Mouse (Mus musculus): Measurements from ENCODE around the gene Nphs1. TPM values are rescaled to one million over a fixed set of nuclear protein-coding genes. Genes with fewer than 3 reads are reported as not detected.

The Nphs1 gene
- polyA plus RNA-seq, 1 experiment from 2014 or later: 5.5 TPM

DNA sequence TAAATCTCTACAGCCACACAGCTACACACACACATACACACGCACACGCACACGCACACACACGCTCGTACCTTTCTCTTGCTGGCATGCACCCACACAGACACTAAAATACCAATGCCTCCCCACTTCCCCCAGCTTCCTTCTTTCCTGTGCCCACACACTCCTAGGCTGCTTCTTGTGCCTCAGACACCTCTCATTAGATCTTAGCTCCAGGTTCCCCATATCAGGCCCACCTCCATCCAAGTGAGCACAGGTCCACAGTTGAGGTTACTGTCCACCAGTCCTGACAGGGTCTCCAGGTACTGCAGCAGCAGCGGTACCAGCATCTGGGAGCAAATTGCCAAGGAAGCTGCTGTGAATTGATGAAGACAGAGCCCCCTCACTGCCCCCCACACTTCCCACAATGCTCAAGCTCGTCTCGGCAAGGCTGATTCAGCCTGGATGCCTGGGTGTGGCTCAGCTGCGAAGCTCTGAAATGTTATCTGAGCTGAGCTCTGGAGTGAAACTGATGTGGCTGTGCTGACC lies 73.2 kb downstream of the Nphs1 start:
- Histone ChIP-seq H3K27me3 (ENCODE audit: insufficient read depth, low read length) (no peaks in the 10 kb centered on the region), H3K9ac (replicated peaks; ENCODE audit: low read length) (peak overlapping the region; percentile 7; the same call in 1 of the 2 replicates), H3K27ac (ENCODE audit: low read length) (no peak overlapping the region), H3K4me1 (ENCODE audit: insufficient read depth, low read length) (peaks cover 30% of the 10 kb centered on the region), H3K4me2 (replicated peaks; ENCODE audit: low read depth, low read length) (no peak overlapping the region), H3K4me3 (ENCODE audit: low read length) (no peak overlapping the region), H3K36me3 (ENCODE audit: insufficient read depth, low read length) (peaks cover 45% of the 10 kb centered on the region), H3K9me3 (ENCODE audit: low read length) (no peaks in the 10 kb centered on the region)
- 77% methylated on average over 9 of the region's 9 CpGs for whole genome bisulfite sequencing
- no peak for ATAC-seq (ENCODE audit: low FRiP score, low TSS enrichment)

DNA sequence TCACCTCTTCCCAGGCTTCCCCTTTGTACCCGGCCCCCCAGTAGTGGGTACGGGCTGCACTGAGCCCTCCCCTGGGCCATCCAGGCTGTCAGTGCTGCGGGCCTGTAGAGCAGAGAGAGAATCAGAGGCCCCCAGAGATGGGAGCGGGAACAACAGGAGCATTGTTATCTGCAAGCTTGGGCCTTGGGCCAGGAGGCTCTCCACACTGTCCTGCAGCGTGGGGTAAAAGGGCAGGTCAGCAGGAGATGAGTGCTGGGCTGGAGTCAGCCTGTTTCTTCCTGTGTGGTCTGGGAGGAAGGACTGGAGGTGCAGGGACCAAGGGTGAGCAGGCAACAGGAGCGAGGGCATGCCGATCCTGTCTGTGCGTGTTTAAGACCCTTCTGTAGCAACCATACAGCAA lies 74.8 kb downstream of the Nphs1 start:
- Histone ChIP-seq H3K27ac (ENCODE audit: low read length) (no peak overlapping the region), H3K9me3 (ENCODE audit: low read length) (no peaks in the 10 kb centered on the region), H3K27me3 (ENCODE audit: insufficient read depth, low read length) (no peaks in the 10 kb centered on the region), H3K4me3 (ENCODE audit: low read length) (no peak overlapping the region), H3K4me1 (ENCODE audit: insufficient read depth, low read length) (peaks cover 22% of the 10 kb centered on the region), H3K36me3 (ENCODE audit: insufficient read depth, low read length) (peaks cover 42% of the 10 kb centered on the region), H3K9ac (replicated peaks; ENCODE audit: low read length) (0 out of 2 replicates have a peak overlapping the region, but pooled peaks have one; percentile 10), H3K4me2 (replicated peaks; ENCODE audit: low read depth, low read length) (no peak overlapping the region)
- no peak for ATAC-seq (ENCODE audit: low FRiP score, low TSS enrichment)
- WGBS: 39% methylated on average over 8 of the region's 8 CpGs

DNA sequence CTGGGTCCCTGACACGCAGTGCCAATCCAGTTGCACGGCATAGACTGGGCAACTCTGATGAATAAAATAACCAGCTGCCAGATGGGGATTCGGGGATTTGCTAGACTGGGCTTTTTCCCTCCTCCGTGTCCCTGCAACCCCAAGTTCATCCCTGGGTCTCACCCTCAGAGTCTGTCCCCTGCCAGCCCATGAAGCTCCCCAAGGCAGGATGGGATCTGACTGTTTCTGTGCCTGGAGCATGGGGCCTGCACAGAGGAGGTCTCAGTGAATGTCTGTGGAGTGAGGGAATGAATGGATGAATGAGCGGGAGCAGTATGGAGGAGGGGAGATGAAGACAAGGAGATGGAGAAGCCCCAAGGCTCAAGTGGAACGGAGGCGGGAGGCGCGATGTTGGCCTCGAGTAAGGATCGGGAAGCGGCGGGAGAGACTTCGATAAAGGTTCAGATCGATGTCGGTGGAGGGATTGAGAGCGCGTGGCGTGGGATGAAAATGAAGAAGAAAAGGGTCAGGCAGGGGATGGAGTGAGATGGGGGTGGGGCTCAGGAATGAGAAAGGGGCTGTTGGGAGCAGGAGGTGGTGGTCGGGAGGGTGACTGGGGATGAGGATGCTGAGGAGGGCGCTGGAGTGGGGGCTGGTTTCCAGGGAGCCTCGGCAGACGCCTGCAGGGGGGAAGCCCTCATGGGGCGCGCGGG lies 76.0 kb downstream of the Nphs1 start:
- WGBS: 7% methylated on average over 20 of the region's 26 CpGs
- Histone ChIP-seq H3K36me3 (ENCODE audit: insufficient read depth, low read length) (peaks cover 35% of the 10 kb centered on the region), H3K27ac (ENCODE audit: low read length) (0 out of 2 replicates have a peak overlapping the region, but pooled peaks have one; percentile 57)

DNA sequence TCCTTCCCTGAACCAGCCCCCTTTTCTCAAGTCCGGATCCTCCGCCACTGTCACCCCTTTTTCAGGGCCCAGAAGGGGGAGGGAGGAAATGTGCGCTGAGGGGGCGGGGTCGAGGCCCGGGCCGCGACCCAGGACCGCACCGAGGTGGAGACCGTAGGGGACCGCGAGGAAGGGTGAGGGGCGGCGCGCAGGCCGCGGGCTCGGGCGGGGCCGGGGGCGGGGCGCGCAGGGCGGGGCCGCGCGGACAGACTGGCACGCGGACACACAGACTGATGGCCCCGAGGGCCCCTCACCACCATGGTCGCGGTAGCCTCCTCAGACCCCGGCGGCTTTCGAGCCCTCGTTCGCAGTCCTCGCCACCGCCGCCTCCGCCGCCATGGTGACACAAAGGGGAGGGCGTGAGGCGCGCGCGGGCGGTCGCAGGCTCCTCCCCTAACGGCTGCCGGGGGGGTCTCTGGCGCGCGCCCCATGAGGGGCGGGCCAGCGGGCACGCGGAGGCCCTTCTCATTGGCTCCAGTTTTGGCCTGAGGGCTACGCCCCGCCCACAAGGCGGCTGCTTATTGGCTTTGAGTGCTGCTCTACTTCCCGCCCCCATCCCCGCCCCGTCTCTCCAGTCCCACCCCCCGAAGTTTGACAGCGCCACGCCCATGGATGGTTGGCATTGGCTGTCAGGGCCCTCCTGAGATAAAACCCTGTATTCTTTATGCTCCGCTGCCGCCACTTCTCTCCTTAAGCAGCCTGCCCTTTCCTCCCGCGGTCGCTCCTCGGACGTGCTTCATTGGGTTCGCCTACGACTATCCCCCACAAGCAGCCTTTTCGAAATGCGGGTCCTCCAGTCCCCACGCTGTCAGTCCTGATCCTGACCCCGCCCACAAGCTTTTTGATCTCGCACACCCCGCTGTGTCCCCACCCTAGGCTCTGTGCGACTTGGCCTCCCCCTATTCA lies 76.8 kb downstream of the Nphs1 start, which contains the start of gene Arhgap33:
Arhgap33 (minus strand) TSS at position 428 of the 945 bp plus-strand sequence.
- under 1% methylated on average over 54 of the region's 84 CpGs for WGBS

More for the DNA sequence above, 76.0 kb downstream of the Nphs1 start:
- Histone ChIP-seq H3K9me3 (ENCODE audit: low read length) (no peaks in the 10 kb centered on the region), H3K4me3 (ENCODE audit: low read length) (peak overlapping the region; percentile 76), H3K4me2 (replicated peaks; ENCODE audit: low read depth, low read length) (peak overlapping the region; percentile 91), H3K9ac (replicated peaks; ENCODE audit: low read length) (peak overlapping the region; percentile 82), H3K4me1 (ENCODE audit: insufficient read depth, low read length) (peaks cover 22% of the 10 kb centered on the region), H3K27me3 (ENCODE audit: insufficient read depth, low read length) (no peaks in the 10 kb centered on the region)
- peak; percentile 36 for ATAC-seq (ENCODE audit: low FRiP score, low TSS enrichment)

More for the DNA sequence above, 76.8 kb downstream of the Nphs1 start, which contains the start of gene Arhgap33:
- Histone ChIP-seq H3K9me3 (ENCODE audit: low read length) (no peaks in the 10 kb centered on the region), H3K4me3 (ENCODE audit: low read length) (peak within 1 kb of the TSS; percentile 76), H3K4me2 (replicated peaks; ENCODE audit: low read depth, low read length) (peak within 1 kb of the TSS; percentile 91), H3K36me3 (ENCODE audit: insufficient read depth, low read length) (peaks cover 34% of the 10 kb centered on the region), H3K9ac (replicated peaks; ENCODE audit: low read length) (peak within 1 kb of the TSS; percentile 82), H3K27ac (ENCODE audit: low read length) (peak within 1 kb of the TSS; percentile 57; the same call in 1 of the 2 replicates), H3K4me1 (ENCODE audit: insufficient read depth, low read length) (peaks cover 22% of the 10 kb centered on the region), H3K27me3 (ENCODE audit: insufficient read depth, low read length) (no peaks in the 10 kb centered on the region)
- peak; percentile 94 for ATAC-seq (ENCODE audit: low FRiP score, low TSS enrichment)

Other genes with a start within 250 kb of the Nphs1 start
- gene Polr2i, start 226.4 kb upstream of the Nphs1 start, polyA plus RNA-seq (2015; fragmentation: Nextera tagmentation; extraction: Ambion mirVana): 145 and 146 TPM in 2 replicates
- 180 and 206 TPM in 2 replicates for gene Tbcb, start 226.0 kb upstream of the Nphs1 start, polyA plus RNA-seq (2015; fragmentation: Nextera tagmentation; extraction: Ambion mirVana)
- gene Ovol3, start 222.6 kb upstream of the Nphs1 start, polyA plus RNA-seq (2015; fragmentation: Nextera tagmentation; extraction: Ambion mirVana): not detected in 2 replicates
- 0.27 and 0.57 TPM in 2 replicates for gene Thap8, start 178.2 kb upstream of the Nphs1 start, polyA plus RNA-seq (2015; fragmentation: Nextera tagmentation; extraction: Ambion mirVana)
- 9.7 and 10.8 TPM in 2 replicates for gene Wdr62, start 177.9 kb upstream of the Nphs1 start, polyA plus RNA-seq (2015; fragmentation: Nextera tagmentation; extraction: Ambion mirVana)
- 27.2 and 45.3 TPM in 2 replicates for gene Clip3, start 166.6 kb upstream of the Nphs1 start, polyA plus RNA-seq (2015; fragmentation: Nextera tagmentation; extraction: Ambion mirVana)
- gene Alkbh6, start 149.6 kb upstream of the Nphs1 start, polyA plus RNA-seq (2015; fragmentation: Nextera tagmentation; extraction: Ambion mirVana): 106 and 107 TPM in 2 replicates
- 129 and 136 TPM in 2 replicates for gene Syne4, start 143.5 kb upstream of the Nphs1 start, polyA plus RNA-seq (2015; fragmentation: Nextera tagmentation; extraction: Ambion mirVana)
- 2.3 and 3.7 TPM in 2 replicates for gene E130208F15Rik, start 136.6 kb upstream of the Nphs1 start, polyA plus RNA-seq (2015; fragmentation: Nextera tagmentation; extraction: Ambion mirVana)
- 17.2 and 18.1 TPM in 2 replicates for gene Sdhaf1, start 134.4 kb upstream of the Nphs1 start, polyA plus RNA-seq (2015; fragmentation: Nextera tagmentation; extraction: Ambion mirVana)
- 6.8 and 8.3 TPM in 2 replicates for gene Lrfn3, start 95.5 kb upstream of the Nphs1 start, polyA plus RNA-seq (2015; fragmentation: Nextera tagmentation; extraction: Ambion mirVana)
- 29.3 and 31.4 TPM in 2 replicates for gene Tyrobp, start 44.6 kb upstream of the Nphs1 start, polyA plus RNA-seq (2015; fragmentation: Nextera tagmentation; extraction: Ambion mirVana)
- 0.63 and 0.84 TPM in 2 replicates for gene Hcst, start 38.5 kb upstream of the Nphs1 start, polyA plus RNA-seq (2015; fragmentation: Nextera tagmentation; extraction: Ambion mirVana)
- 1.6 and 2.0 TPM in 2 replicates for gene Nfkbid, start 36.6 kb upstream of the Nphs1 start, polyA plus RNA-seq (2015; fragmentation: Nextera tagmentation; extraction: Ambion mirVana)
- gene Aplp1, start 12.8 kb upstream of the Nphs1 start, polyA plus RNA-seq (2015; fragmentation: Nextera tagmentation; extraction: Ambion mirVana): 27.9 and 31.5 TPM in 2 replicates
- 0.78 and 1.1 TPM in 2 replicates for gene Kirrel2, start 625 bp upstream of the Nphs1 start, polyA plus RNA-seq (2015; fragmentation: Nextera tagmentation; extraction: Ambion mirVana)
- gene Prodh2, start 35.3 kb downstream of the Nphs1 start, polyA plus RNA-seq (2015; fragmentation: Nextera tagmentation; extraction: Ambion mirVana): 21.1 and 27.6 TPM in 2 replicates
- gene Arhgap33, start 76.7 kb downstream of the Nphs1 start, polyA plus RNA-seq (2015; fragmentation: Nextera tagmentation; extraction: Ambion mirVana): 12.0 and 14.9 TPM in 2 replicates
- gene Hspb6, start 93.9 kb downstream of the Nphs1 start, polyA plus RNA-seq (2015; fragmentation: Nextera tagmentation; extraction: Ambion mirVana): 18.0 and 20.6 TPM in 2 replicates
- gene Proser3, start 94.0 kb downstream of the Nphs1 start, polyA plus RNA-seq (2015; fragmentation: Nextera tagmentation; extraction: Ambion mirVana): 12.0 and 16.6 TPM in 2 replicates
- gene Lin37, start 101.5 kb downstream of the Nphs1 start, polyA plus RNA-seq (2015; fragmentation: Nextera tagmentation; extraction: Ambion mirVana): 47.0 and 48.1 TPM in 2 replicates
- 91.6 and 99.4 TPM in 2 replicates for gene U2af1l4, start 105.0 kb downstream of the Nphs1 start, polyA plus RNA-seq (2015; fragmentation: Nextera tagmentation; extraction: Ambion mirVana)
- gene Gm49396, start 105.0 kb downstream of the Nphs1 start, polyA plus RNA-seq (2015; fragmentation: Nextera tagmentation; extraction: Ambion mirVana): 18.2 and 18.9 TPM in 2 replicates
- gene Psenen, start 105.3 kb downstream of the Nphs1 start, polyA plus RNA-seq (2015; fragmentation: Nextera tagmentation; extraction: Ambion mirVana): 142 and 148 TPM in 2 replicates
- gene Igflr1, start 107.1 kb downstream of the Nphs1 start, polyA plus RNA-seq (2015; fragmentation: Nextera tagmentation; extraction: Ambion mirVana): 6.0 and 8.7 TPM in 2 replicates
- 7.8 and 9.0 TPM in 2 replicates for gene Kmt2b, start 130.4 kb downstream of the Nphs1 start, polyA plus RNA-seq (2015; fragmentation: Nextera tagmentation; extraction: Ambion mirVana)
- gene Zbtb32, start 140.6 kb downstream of the Nphs1 start, polyA plus RNA-seq (2015; fragmentation: Nextera tagmentation; extraction: Ambion mirVana): 0.77 and 1.3 TPM in 2 replicates
- gene Upk1a, start 154.5 kb downstream of the Nphs1 start, polyA plus RNA-seq (2015; fragmentation: Nextera tagmentation; extraction: Ambion mirVana): 7.9 and 13.0 TPM in 2 replicates
- gene Cox6b1, start 167.8 kb downstream of the Nphs1 start, polyA plus RNA-seq (2015; fragmentation: Nextera tagmentation; extraction: Ambion mirVana): 1,049 TPM in 2 replicates
- gene Etv2, start 177.5 kb downstream of the Nphs1 start, polyA plus RNA-seq (2015; fragmentation: Nextera tagmentation; extraction: Ambion mirVana): not detected in 2 replicates
- 111 and 119 TPM in 2 replicates for gene Rbm42, start 192.0 kb downstream of the Nphs1 start, polyA plus RNA-seq (2015; fragmentation: Nextera tagmentation; extraction: Ambion mirVana)
- 59.4 and 67.0 TPM in 2 replicates for gene Haus5, start 206.7 kb downstream of the Nphs1 start, polyA plus RNA-seq (2015; fragmentation: Nextera tagmentation; extraction: Ambion mirVana)
- gene Pmis2, start 213.3 kb downstream of the Nphs1 start, polyA plus RNA-seq (2015; fragmentation: Nextera tagmentation; extraction: Ambion mirVana): not detected in 2 replicates
- 0.40 and 0.51 TPM in 2 replicates for gene 2200002J24Rik, start 240.6 kb downstream of the Nphs1 start, polyA plus RNA-seq (2015; fragmentation: Nextera tagmentation; extraction: Ambion mirVana)

Measured in kidney, embryonic 16.5 days (tissue).